Mouse (Mus musculus): ENCODE data around the gene Trf.

Trf gene

GRCm38 (mm10) chr9:103225464-103225863, 4.8 kb downstream of the Trf start:
- no peak for DNase-seq (ENCODE audit: low read depth in 1 of 2, low spot score in 2 of 2)

- DNase-seq (ENCODE audit: low read depth in 1 of 2, low spot score in 2 of 2), result no peak
Observed at GRCm38 (mm10) chr9:103224721-103225120, 5.5 kb downstream of the Trf start.

- DNase-seq (ENCODE audit: low read depth in 1 of 2, low spot score in 2 of 2), result no peak
Observed at GRCm38 (mm10) chr9:103214281-103214680, 16.0 kb downstream of the Trf start.

- DNase-seq (ENCODE audit: low read depth in 1 of 2, low spot score in 2 of 2), result no peak
Observed at GRCm38 (mm10) chr9:103213631-103214030, 16.6 kb downstream of the Trf start.

GRCm38 (mm10) chr9:103212654-103213420, 17.4 kb downstream of the Trf start:
- DNase-seq (ENCODE audit: low read depth in 1 of 2, low spot score in 2 of 2), result no peak

GRCm38 (mm10) chr9:103208802-103209423, 21.3 kb downstream of the Trf start:
- DNase-seq (ENCODE audit: low read depth in 1 of 2, low spot score in 2 of 2), result no peak

GRCm38 (mm10) chr9:103207846-103208245, 22.4 kb downstream of the Trf start:
- peak; percentile 66 to 70 for DNase-seq (ENCODE audit: low read depth in 1 of 2, low spot score in 2 of 2)

- no peak for DNase-seq (ENCODE audit: low read depth in 1 of 2, low spot score in 2 of 2)
Observed at GRCm38 (mm10) chr9:103205786-103206185, 24.5 kb downstream of the Trf start.

- DNase-seq (ENCODE audit: low read depth in 1 of 2, low spot score in 2 of 2), result peak; percentile 73 to 82
Observed at GRCm38 (mm10) chr9:103201561-103202260, 28.5 kb downstream of the Trf start, which contains the start of gene Srprb. TSS of gene Srprb (minus strand) at chr9:103202137.

GRCm38 (mm10) chr9:103188416-103188815, 41.8 kb downstream of the Trf start:
- no peak for DNase-seq (ENCODE audit: low read depth in 1 of 2, low spot score in 2 of 2)

GRCm38 (mm10) chr9:103186747-103187146, 43.5 kb downstream of the Trf start:
- no peak for DNase-seq (ENCODE audit: low read depth in 1 of 2, low spot score in 2 of 2)

- DNase-seq (ENCODE audit: low read depth in 1 of 2, low spot score in 2 of 2), result no peak
Observed at GRCm38 (mm10) chr9:103185946-103186345, 44.3 kb downstream of the Trf start.

GRCm38 (mm10) chr9:103184855-103185254, 45.4 kb downstream of the Trf start:
- no peak for DNase-seq (ENCODE audit: low read depth in 1 of 2, low spot score in 2 of 2)

GRCm38 (mm10) chr9:103181886-103182285, 48.4 kb downstream of the Trf start:
- no peak for DNase-seq (ENCODE audit: low read depth in 1 of 2, low spot score in 2 of 2)

GRCm38 (mm10) chr9:103180807-103181565, 49.3 kb downstream of the Trf start:
- peak; percentile 27 to 52 for DNase-seq (ENCODE audit: low read depth in 1 of 2, low spot score in 2 of 2)

- no peak for DNase-seq (ENCODE audit: low read depth in 1 of 2, low spot score in 2 of 2)
Observed at GRCm38 (mm10) chr9:103180303-103180702, 49.9 kb downstream of the Trf start.

GRCm38 (mm10) chr9:103175692-103176091, 54.6 kb downstream of the Trf start:
- DNase-seq (ENCODE audit: low read depth in 1 of 2, low spot score in 2 of 2), result no peak

- DNase-seq (ENCODE audit: low read depth in 1 of 2, low spot score in 2 of 2), result no peak
Observed at GRCm38 (mm10) chr9:103174771-103175519, 55.3 kb downstream of the Trf start.

GRCm38 (mm10) chr9:103168771-103169170, 61.5 kb downstream of the Trf start:
- no peak for DNase-seq (ENCODE audit: low read depth in 1 of 2, low spot score in 2 of 2)

GRCm38 (mm10) chr9:103168046-103168445, 62.2 kb downstream of the Trf start:
- no peak for DNase-seq (ENCODE audit: low read depth in 1 of 2, low spot score in 2 of 2)

- no peak for DNase-seq (ENCODE audit: low read depth in 1 of 2, low spot score in 2 of 2)
Observed at GRCm38 (mm10) chr9:103163806-103164205, 66.4 kb downstream of the Trf start.

Measured in monocyte, adult 2 months (primary cell).